Mouse (Mus musculus) limb, embryonic 10.5 days (tissue): ENCODE data around the gene Limch1. TPM values are rescaled to one million over a fixed set of nuclear protein-coding genes. Genes with fewer than 3 reads are reported as not detected.
A peak's percentile ranks its signal among the peaks of the same experiment; 100 is the strongest.

Experiments used
- DNase-seq: peaks from one replicate; pipeline ENCODE4 v3.0.0-alpha.2; 2017; ENCODE audit warnings: low spot score
- H3K27ac ChIP-seq: fragments of 300-500 bp; sonication (generic); 2 replicates; pipeline ENCODE4 v1.5.1; 2016; ENCODE audit warnings: mild to moderate bottlenecking
- H3K27me3 ChIP-seq: fragments of 300-500 bp; sonication (generic); 2 replicates; pipeline ENCODE4 v1.6.1; 2016; ENCODE audit warnings: low read depth, mild to moderate bottlenecking; ENCODE audit not compliant: poor library complexity, severe bottlenecking
- H3K36me3 ChIP-seq: fragments of 300-500 bp; sonication (generic); 2 replicates; pipeline ENCODE4 v1.6.1; 2016; ENCODE audit warnings: mild to moderate bottlenecking, moderate library complexity
- H3K4me1 ChIP-seq: fragments of 300-500 bp; sonication (generic); 2 replicates; pipeline ENCODE4 v1.6.1; 2016
- H3K4me3 ChIP-seq: fragments of 300-500 bp; sonication (generic); 2 replicates; pipeline ENCODE4 v1.5.1; 2016; ENCODE audit warnings: mild to moderate bottlenecking, moderate library complexity
- H3K9me3 ChIP-seq: fragments of 300-500 bp; sonication (generic); replicated peaks from 2 replicates; pipeline ENCODE4 v1.6.1; 2016; ENCODE audit warnings: mild to moderate bottlenecking
- WGBS: fragments of 180-500 bp; shearing (Covaris S2); methylation state at CpG from one replicate; pipeline ENCODE4 v1.1.7; 2016; 5-methylcytosine and 5-hydroxymethylcytosine counted together
- polyA plus RNA-seq: library from polyadenylated mRNA; unstranded; fragments of >200 nt; fragmentation: Nextera tagmentation; extraction: Ambion mirVana; gene quantifications from 2 replicates; pipeline ENCODE4 v1.2.1, GENCODE M21; 2016

Gene Limch1
- polyA plus RNA-seq, 1 experiment from 2014 or later, result 28.9 TPM

DNA sequence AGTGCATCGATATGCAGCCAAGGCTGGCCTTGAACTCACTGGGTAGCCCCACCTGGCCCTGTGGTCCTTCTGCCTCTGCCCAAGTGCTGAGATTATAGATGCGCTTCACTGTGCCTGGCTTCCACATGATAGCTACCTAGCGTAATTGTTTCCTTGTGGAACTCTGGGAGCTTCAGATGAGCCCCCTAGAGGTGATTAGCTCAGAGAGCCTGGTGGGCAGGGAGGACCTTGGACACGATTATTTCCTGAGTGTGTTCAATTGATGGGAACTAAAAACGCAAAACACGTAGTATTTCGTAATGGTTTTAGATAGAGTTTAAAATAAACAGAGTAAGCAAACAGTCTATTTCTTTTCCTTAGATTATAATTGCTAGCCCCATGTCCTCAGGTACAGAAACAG is 287.0 kb downstream of the Limch1 start:
- Histone ChIP-seq H3K9me3 (no peaks in the 10 kb centered on the region), H3K36me3 (peaks cover 64% of the 10 kb centered on the region), H3K4me3 (no peak overlapping the region), H3K27me3 (no peaks in the 10 kb centered on the region), H3K27ac (no peak overlapping the region), H3K4me1 (peaks cover 16% of the 10 kb centered on the region)
- 85% methylated on average over 7 of the region's 7 CpGs for WGBS
- no peak for DNase-seq

GRCm38 (mm10) chr5:67043932-67044331 is 298.3 kb downstream of the Limch1 start:
- Histone ChIP-seq H3K4me1 (no peaks in the 10 kb centered on the region), H3K36me3 (peaks cover 4% of the 10 kb centered on the region; the same call in 1 of the 2 replicates), H3K4me3 (no peak overlapping the region), H3K9me3 (no peaks in the 10 kb centered on the region), H3K27ac (no peak overlapping the region), H3K27me3 (no peaks in the 10 kb centered on the region)
- DNase-seq, result no peak
- WGBS, result 89% methylated on average over 9 of the region's 9 CpGs

GRCm38 (mm10) chr5:67048003-67048402 is 302.4 kb downstream of the Limch1 start:
- no peak overlapping the region for H3K27ac ChIP-seq
- no peaks in the 10 kb centered on the region for H3K9me3 ChIP-seq
- peak; percentile 76 for DNase-seq
- 13% methylated on average over 4 of the region's 4 CpGs for WGBS
- H3K4me3 ChIP-seq, result no peak overlapping the region
- no peaks in the 10 kb centered on the region for H3K27me3 ChIP-seq
- peaks cover 7% of the 10 kb centered on the region; the same call in 1 of the 2 replicates for H3K36me3 ChIP-seq
- H3K4me1 ChIP-seq, result no peaks in the 10 kb centered on the region

DNA sequence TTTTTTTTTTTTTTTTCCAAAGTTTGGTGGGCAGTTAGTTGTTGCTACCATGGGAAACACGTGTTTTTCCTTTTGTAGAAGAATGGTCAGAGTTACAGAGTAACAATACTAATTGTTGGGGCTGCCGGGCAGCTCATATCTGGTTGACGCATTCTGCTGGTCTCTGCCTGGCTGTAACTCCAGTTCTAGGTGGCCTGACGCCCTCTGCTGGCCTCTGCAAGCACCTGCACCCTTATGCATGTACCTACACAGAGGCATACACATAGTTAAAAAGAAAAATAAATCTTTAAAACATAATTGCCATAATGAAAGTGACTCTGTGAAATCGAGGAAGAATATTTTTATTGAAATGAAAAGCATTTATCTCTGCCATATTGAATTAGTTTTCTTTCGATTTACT is 312.2 kb downstream of the Limch1 start:
- no peaks in the 10 kb centered on the region for H3K4me1 ChIP-seq
- 86% methylated on average over 6 of the region's 6 CpGs for WGBS
- H3K4me3 ChIP-seq, result no peak overlapping the region
- no peak overlapping the region for H3K27ac ChIP-seq
- no peak for DNase-seq
- H3K9me3 ChIP-seq, result no peaks in the 10 kb centered on the region
- no peaks in the 10 kb centered on the region for H3K27me3 ChIP-seq
- H3K36me3 ChIP-seq, result 0 out of 2 replicates have a peak, but pooled peaks cover 6% of the 10 kb centered on the region

- WGBS, result 48% methylated on average over 4 of the region's 4 CpGs
- Histone ChIP-seq H3K27me3 (no peaks in the 10 kb centered on the region), H3K36me3 (no peaks in the 10 kb centered on the region), H3K4me3 (no peak overlapping the region), H3K27ac (no peak overlapping the region), H3K4me1 (no peaks in the 10 kb centered on the region), H3K9me3 (no peaks in the 10 kb centered on the region)
- no peak for DNase-seq
These were observed 314.9 kb downstream of the Limch1 start for GRCm38 (mm10) chr5:67060519-67060918.

DNA sequence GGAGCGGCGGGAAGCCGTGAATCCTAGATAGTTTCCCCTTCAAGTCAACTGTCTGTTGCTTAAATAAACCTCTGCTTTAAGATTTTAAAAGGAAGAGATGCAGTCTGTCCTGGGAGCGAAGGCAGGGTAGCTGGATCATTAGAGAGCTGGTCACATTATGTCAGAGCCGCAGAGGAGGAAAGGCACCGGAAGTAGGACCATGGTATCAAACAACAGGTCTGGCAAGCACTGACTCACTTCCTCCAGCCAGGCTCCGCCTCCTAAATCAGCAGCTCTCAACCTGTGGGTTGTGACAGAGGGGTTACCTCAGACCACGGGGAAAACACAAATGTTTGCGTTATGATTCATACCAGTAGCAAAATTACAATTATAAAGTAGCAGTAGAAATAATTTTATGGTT is 318.0 kb downstream of the Limch1 start:
- DNase-seq, result no peak
- Histone ChIP-seq H3K4me3 (no peak overlapping the region), H3K36me3 (no peaks in the 10 kb centered on the region), H3K27me3 (no peaks in the 10 kb centered on the region), H3K9me3 (no peaks in the 10 kb centered on the region), H3K27ac (no peak overlapping the region), H3K4me1 (no peaks in the 10 kb centered on the region)
- WGBS, result 84% methylated on average over 9 of the region's 9 CpGs

GRCm38 (mm10) chr5:67083117-67083516 is 337.5 kb downstream of the Limch1 start:
- no peak overlapping the region for H3K27ac ChIP-seq
- no peaks in the 10 kb centered on the region for H3K9me3 ChIP-seq
- no peak for DNase-seq
- H3K4me1 ChIP-seq, result no peaks in the 10 kb centered on the region
- 41% methylated on average over 6 of the region's 6 CpGs for WGBS
- no peak overlapping the region for H3K4me3 ChIP-seq
- H3K36me3 ChIP-seq, result no peaks in the 10 kb centered on the region
- peaks cover 36% of the 10 kb centered on the region for H3K27me3 ChIP-seq

DNA sequence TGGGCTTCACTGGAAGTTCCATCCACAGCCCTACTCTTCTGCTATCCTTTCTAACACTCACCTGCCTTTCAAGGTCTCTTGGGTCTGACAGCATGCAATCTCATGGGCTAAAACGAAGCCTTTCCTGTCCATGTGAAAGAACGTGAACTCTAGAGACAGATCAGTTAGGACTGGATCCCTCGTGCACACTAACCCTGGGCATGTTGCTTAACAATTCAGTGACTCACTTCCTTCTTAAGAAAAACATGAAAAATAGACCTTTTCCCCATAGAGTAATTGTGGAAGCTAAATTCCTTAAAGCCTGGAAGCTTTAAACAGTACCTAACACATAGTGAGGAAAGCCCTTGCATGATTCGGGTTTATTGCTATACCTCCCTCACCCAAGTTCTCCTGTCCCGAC is 345.2 kb downstream of the Limch1 start:
- Histone ChIP-seq H3K27ac (no peak overlapping the region), H3K27me3 (peaks cover 81% of the 10 kb centered on the region), H3K4me1 (peaks cover 6% of the 10 kb centered on the region), H3K9me3 (no peaks in the 10 kb centered on the region), H3K36me3 (no peaks in the 10 kb centered on the region), H3K4me3 (no peak overlapping the region)
- 72% methylated on average over 5 of the region's 5 CpGs for WGBS
- no peak for DNase-seq

DNA sequence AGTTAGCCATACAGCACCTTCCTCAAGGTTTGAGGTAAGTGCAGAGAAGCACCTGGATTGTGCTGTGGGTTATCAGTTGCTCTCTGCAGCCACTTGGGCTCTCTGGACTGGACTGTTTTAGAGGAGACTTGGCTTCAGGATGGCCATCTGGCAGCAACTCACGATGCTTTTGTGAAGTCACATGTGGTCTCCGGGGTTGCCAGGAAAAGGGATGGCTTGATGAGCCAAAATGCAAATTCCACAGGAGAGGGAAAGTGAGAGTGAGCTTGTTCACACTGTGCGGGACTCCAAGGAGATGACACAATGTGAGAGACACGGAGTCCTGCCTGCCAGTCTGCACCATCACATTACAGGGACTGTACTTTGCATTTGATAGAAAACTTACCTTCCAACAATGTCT is 346.1 kb downstream of the Limch1 start:
- peaks cover 90% of the 10 kb centered on the region for H3K27me3 ChIP-seq
- WGBS, result 21% methylated on average over 4 of the region's 4 CpGs

DNA sequence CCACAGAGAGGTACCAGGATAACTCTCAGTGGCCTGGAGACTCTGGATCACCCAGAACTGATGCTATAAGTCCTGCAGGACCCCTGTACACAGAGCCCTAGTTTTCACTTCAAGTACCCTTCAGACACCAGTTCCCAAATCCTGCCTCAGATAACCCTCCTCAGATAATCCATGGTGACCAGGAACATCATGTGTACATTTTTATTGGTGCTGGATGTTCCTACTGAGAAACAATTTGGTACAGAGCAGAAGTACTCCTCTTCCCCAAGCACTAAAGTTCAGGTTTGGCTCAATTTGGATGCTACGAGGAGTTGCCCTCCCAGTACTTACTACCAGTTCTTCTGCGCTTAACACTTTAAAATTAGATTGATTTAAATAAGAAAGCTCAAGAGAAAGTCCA is 348.4 kb downstream of the Limch1 start:
- Histone ChIP-seq H3K4me3 (no peak overlapping the region), H3K4me1 (peaks cover 12% of the 10 kb centered on the region), H3K27me3 (peaks cover 100% of the 10 kb centered on the region), H3K27ac (no peak overlapping the region), H3K9me3 (no peaks in the 10 kb centered on the region), H3K36me3 (no peaks in the 10 kb centered on the region)
- DNase-seq, result no peak
- WGBS, result 16% methylated on average over 2 of the region's 2 CpGs

More for the DNA sequence above, 346.1 kb downstream of the Limch1 start:
- Histone ChIP-seq H3K4me3 (no peak overlapping the region), H3K9me3 (no peaks in the 10 kb centered on the region), H3K27ac (no peak overlapping the region), H3K4me1 (peaks cover 12% of the 10 kb centered on the region), H3K36me3 (no peaks in the 10 kb centered on the region)
- no peak for DNase-seq

DNA sequence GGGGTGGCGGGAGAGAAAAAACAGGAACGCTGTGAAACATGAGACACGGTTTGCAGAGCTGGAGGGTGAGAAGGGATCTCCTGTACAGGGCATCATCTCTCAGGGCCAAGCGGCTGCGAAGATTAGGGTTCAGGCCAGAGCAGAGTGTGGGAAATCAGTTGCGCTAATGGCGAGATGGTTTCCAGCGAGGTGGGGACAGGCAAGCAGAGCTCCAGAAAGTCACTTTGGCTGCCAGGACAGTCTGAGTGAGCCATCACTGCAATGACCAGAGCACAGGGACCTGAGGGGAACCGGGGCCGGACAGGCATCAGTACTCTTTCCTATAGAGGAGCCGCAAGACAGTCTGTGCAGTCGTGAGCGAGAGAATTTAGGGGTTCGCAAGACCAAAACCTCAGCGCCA is 349.5 kb downstream of the Limch1 start:
- Histone ChIP-seq H3K4me3 (no peak overlapping the region), H3K27ac (no peak overlapping the region), H3K4me1 (peaks cover 12% of the 10 kb centered on the region), H3K9me3 (no peaks in the 10 kb centered on the region), H3K36me3 (no peaks in the 10 kb centered on the region), H3K27me3 (peaks cover 100% of the 10 kb centered on the region)
- DNase-seq, result peak; percentile 66
- 2% methylated on average over 15 of the region's 15 CpGs for WGBS

GRCm38 (mm10) chr5:67095651-67096377 is 350.2 kb downstream of the Limch1 start:
- Histone ChIP-seq H3K4me3 (peak overlapping the region; percentile 43), H3K27me3 (peaks cover 100% of the 10 kb centered on the region), H3K27ac (no peak overlapping the region), H3K36me3 (no peaks in the 10 kb centered on the region), H3K9me3 (no peaks in the 10 kb centered on the region), H3K4me1 (peaks cover 18% of the 10 kb centered on the region)
- WGBS, result 1% methylated on average over 47 of the region's 47 CpGs
- peak; percentile 68 for DNase-seq

- Histone ChIP-seq H3K27ac (no peak overlapping the region), H3K4me1 (peaks cover 22% of the 10 kb centered on the region), H3K4me3 (peak overlapping the region; percentile 43), H3K9me3 (no peaks in the 10 kb centered on the region), H3K27me3 (peaks cover 100% of the 10 kb centered on the region), H3K36me3 (no peaks in the 10 kb centered on the region)
- under 1% methylated on average over 27 of the region's 28 CpGs for WGBS
- no peak for DNase-seq
These were observed 350.7 kb downstream of the Limch1 start for GRCm38 (mm10) chr5:67096378-67096771.
